ENCODE assay signal across 13 mouse cellular contexts in the genomic region with DNA sequence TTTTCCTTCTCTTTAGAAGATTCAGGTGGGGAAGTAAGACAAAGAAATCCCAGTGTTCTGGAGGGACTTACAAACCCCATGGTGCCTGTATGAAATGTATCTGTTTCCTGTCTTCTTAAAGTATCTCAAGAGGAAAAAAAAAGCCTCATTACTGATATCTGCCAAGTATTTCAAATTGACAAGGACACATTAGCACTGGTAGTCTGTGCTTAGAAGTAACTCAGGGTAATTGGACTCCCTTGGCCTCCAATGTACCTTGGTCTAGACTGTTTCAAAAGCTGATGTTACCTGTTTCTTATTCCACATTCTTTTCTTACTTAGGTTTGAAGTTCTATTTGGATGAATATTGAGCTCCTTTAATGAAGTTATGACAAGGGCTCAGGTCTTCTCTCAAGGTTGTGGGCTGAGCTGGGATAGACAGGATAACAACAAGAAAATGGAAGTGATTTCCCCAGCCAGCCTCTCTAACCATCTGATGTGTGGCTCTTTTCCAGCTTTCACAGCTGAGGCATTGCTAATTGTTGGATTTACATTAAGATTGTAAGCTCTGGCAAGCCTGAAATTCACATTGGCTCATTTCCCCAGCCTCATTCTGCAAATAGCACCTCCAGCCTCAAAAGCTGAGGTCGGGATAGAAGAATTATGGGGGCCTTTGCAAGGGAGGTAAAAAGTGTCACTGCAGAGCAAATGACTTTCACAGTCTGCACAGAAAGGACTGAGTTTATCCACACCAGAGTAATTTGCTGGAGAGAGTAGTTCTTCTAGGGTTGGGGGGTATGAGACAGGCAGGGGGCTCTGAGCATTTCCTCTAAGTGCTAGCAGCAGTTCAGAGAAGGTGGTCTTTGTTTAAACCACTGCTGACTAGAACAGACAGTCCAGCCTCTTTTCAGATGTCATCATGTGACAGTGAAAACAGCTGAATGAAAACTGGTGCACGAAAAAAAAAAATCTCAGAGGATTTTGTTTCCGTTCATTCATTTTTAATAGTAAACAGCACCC.
A peak's percentile ranks its signal among the peaks of the same experiment; 100 is the strongest.
DNase-seq lines count a peak whose midpoint lies in the region; ATAC-seq lines count a peak whose summit lies in the region.
"Had no signal": no experiment of that assay in that cellular context is flagged by ENCODE, and none has a peak within 500 bp of the region (broad histone marks: within the 10 kb centered on the region; RNA-seq: fewer than 3 reads in every experiment).

No protein-coding gene starts in this region.

- H3K36me3 ChIP-seq in forebrain, embryonic 10.5 days (replicated peaks): no peaks in the 10 kb centered on the region
- no peaks in the 10 kb centered on the region for H3K36me3 ChIP-seq in forebrain, embryonic 11.5 days (ENCODE audit: control insufficient read depth, insufficient read depth, low read length)
- H3K36me3 ChIP-seq in hindbrain, embryonic 14.5 days (replicated peaks; ENCODE audit: control insufficient read depth, insufficient read depth): no peaks in the 10 kb centered on the region
- H3K36me3 ChIP-seq: embryonic facial prominence, embryonic 13.5 days; kidney, embryonic 15.5 days had no signal

- H3K4me2 ChIP-seq in forebrain, embryonic 11.5 days (ENCODE audit: low read depth, low read length, severe bottlenecking): no peak overlapping the region
- no peak overlapping the region for H3K4me2 ChIP-seq in hindbrain, embryonic 14.5 days (replicated peaks)
- H3K4me2 ChIP-seq: embryonic facial prominence, embryonic 13.5 days; kidney, embryonic 15.5 days; lung, embryonic 14.5 days had no signal

- 71% methylated on average over 3 of the region's 3 CpGs for WGBS in forebrain, embryonic 10.5 days
- WGBS in forebrain, embryonic 11.5 days: 56% methylated on average over 3 of the region's 3 CpGs
- WGBS in hindbrain, embryonic 14.5 days: 32% methylated on average over 3 of the region's 3 CpGs

- intact Hi-C loops in left cerebral cortex, postnatal 36 days (cut with DNase I): no loop called here

- no peak for ATAC-seq in forebrain, embryonic 11.5 days (replicated peaks; ENCODE audit: low FRiP score)
- peak; percentile 68; the same call in 1 of the 2 replicates for ATAC-seq in hindbrain, embryonic 14.5 days (ENCODE audit: low FRiP score)
- ATAC-seq: Patski had no signal

- H3K9ac ChIP-seq in forebrain, embryonic 11.5 days (ENCODE audit: low read length): no peak overlapping the region
- no peak overlapping the region for H3K9ac ChIP-seq in hindbrain, embryonic 14.5 days
- H3K9ac ChIP-seq: embryonic facial prominence, embryonic 13.5 days; kidney, embryonic 15.5 days; lung, embryonic 14.5 days had no signal

- H3K9me3 ChIP-seq in forebrain, embryonic 10.5 days: no peaks in the 10 kb centered on the region
- no peaks in the 10 kb centered on the region for H3K9me3 ChIP-seq in forebrain, embryonic 11.5 days (ENCODE audit: control insufficient read depth, low read length)
- no peaks in the 10 kb centered on the region for H3K9me3 ChIP-seq in hindbrain, embryonic 14.5 days (ENCODE audit: control insufficient read depth, low read length)
- H3K9me3 ChIP-seq: embryonic facial prominence, embryonic 13.5 days; kidney, embryonic 15.5 days had no signal

- H3K27ac ChIP-seq in forebrain, embryonic 10.5 days: 0 out of 2 replicates have a peak overlapping the region, but pooled peaks have one; percentile 40
- H3K27ac ChIP-seq in forebrain, embryonic 11.5 days (ENCODE audit: low read depth, low read length): no peak overlapping the region
- H3K27ac ChIP-seq in hindbrain, embryonic 14.5 days: peak overlapping the region; percentile 33
- H3K27ac ChIP-seq: embryonic facial prominence, embryonic 13.5 days; kidney, embryonic 15.5 days had no signal

- DNase-seq in forebrain, embryonic 10.5 days (ENCODE audit: extremely low spot score, low spot score): no peak
- no peak for DNase-seq in forebrain, embryonic 11.5 days (ENCODE audit: low spot score)
- DNase-seq in hindbrain, embryonic 14.5 days (ENCODE audit: low spot score): peak; percentile 72
- peak; percentile 14 to 36 for DNase-seq in left cerebral cortex, postnatal 36 days (ENCODE audit: low spot score in 2 of 2)
- peak; percentile 17 for DNase-seq in right cerebral cortex, postnatal 14 days
- DNase-seq in ovary, postnatal 36 days (ENCODE audit: low spot score): no peak
- DNase-seq in lung, postnatal 25 days (ENCODE audit: low spot score): no peak
- DNase-seq in heart, postnatal 4 days: no peak
- DNase-seq: lung, embryonic 14.5 days had no signal

- peaks cover 57% of the 10 kb centered on the region for H3K4me1 ChIP-seq in forebrain, embryonic 10.5 days
- peaks cover 10% of the 10 kb centered on the region for H3K4me1 ChIP-seq in forebrain, embryonic 11.5 days (replicated peaks; ENCODE audit: control insufficient read depth, insufficient read depth, low read length)
- peaks cover 29% of the 10 kb centered on the region for H3K4me1 ChIP-seq in hindbrain, embryonic 14.5 days (replicated peaks; ENCODE audit: control insufficient read depth, insufficient read depth, low read length)

- H3K27me3 ChIP-seq in forebrain, embryonic 10.5 days (ENCODE audit: poor library complexity, severe bottlenecking): peaks cover 35% of the 10 kb centered on the region
- H3K27me3 ChIP-seq in forebrain, embryonic 11.5 days (ENCODE audit: control insufficient read depth, insufficient read depth, low read length): no peaks in the 10 kb centered on the region
- H3K27me3 ChIP-seq in hindbrain, embryonic 14.5 days (ENCODE audit: control insufficient read depth, insufficient read depth, low read length): no peaks in the 10 kb centered on the region
- H3K27me3 ChIP-seq: embryonic facial prominence, embryonic 13.5 days; kidney, embryonic 15.5 days; Patski had no signal

- H3K4me3 ChIP-seq in forebrain, embryonic 10.5 days: no peak overlapping the region
- H3K4me3 ChIP-seq in forebrain, embryonic 11.5 days (ENCODE audit: low read depth, low read length): no peak overlapping the region
- H3K4me3 ChIP-seq in hindbrain, embryonic 14.5 days (replicated peaks; ENCODE audit: low read length): no peak overlapping the region
- H3K4me3 ChIP-seq: embryonic facial prominence, embryonic 13.5 days; kidney, embryonic 15.5 days; myocyte had no signal

Comparison
In these comparisons a context has a peak if more than half of its experiments do, and no peak if none do; other contexts are left out.
1. DNase-seq: peak in hindbrain, embryonic 14.5 days (single experiment), left cerebral cortex, postnatal 36 days (2 of 2) and right cerebral cortex, postnatal 14 days (single experiment); none in forebrain, embryonic 10.5 days (single experiment), forebrain, embryonic 11.5 days (single experiment), ovary, postnatal 36 days (single experiment), lung, postnatal 25 days (single experiment) and heart, postnatal 4 days (single experiment).